Mouse (Mus musculus) heart, postnatal 36 days (tissue): ENCODE data around the gene Prkca. TPM values are rescaled to one million over a fixed set of nuclear protein-coding genes. Genes with fewer than 3 reads are reported as not detected.
A peak's percentile ranks its signal among the peaks of the same experiment; 100 is the strongest.

ENCODE experiments used
- DNase-seq, 2 experiments: peaks; one replicate each; pipeline ENCODE4 v3.0.0; 2021 to 2022
- intact Hi-C: fragments of 180-260 bp; cut with DNase I; formaldehyde crosslinking; loops from one replicate; pipeline ENCODE4 v1.15.1; 2025
- total RNA-seq, 2 experiments: library from RNA; stranded (reverse); gene quantifications; 2 replicates each; pipeline ENCODE4 v1.2.3; 2021

Prkca gene
- total RNA-seq, 2 experiments from 2014 or later: 33.6 to 41.0 TPM

GRCm38 (mm10) chr11:108039761-108040160 is 304.0 kb downstream of the Prkca start:
- DNase-seq: no peak
- intact Hi-C loops: no loop called here

- DNase-seq: no peak
- intact Hi-C loops: no loop called here
Measured at GRCm38 (mm10) chr11:108038989-108039388, 304.7 kb downstream of the Prkca start.

GRCm38 (mm10) chr11:108036339-108036738 is 307.4 kb downstream of the Prkca start:
- DNase-seq: no peak
- intact Hi-C loops: no loop called here

GRCm38 (mm10) chr11:108035761-108036160 is 308.0 kb downstream of the Prkca start:
- DNase-seq: no peak
- intact Hi-C loops: no loop called here

GRCm38 (mm10) chr11:108034376-108034775 is 309.4 kb downstream of the Prkca start:
- no peak for DNase-seq
- intact Hi-C loops: no loop called here

- intact Hi-C loops: no loop called here
- no peak for DNase-seq
Measured at GRCm38 (mm10) chr11:108032568-108032967, 311.2 kb downstream of the Prkca start.

GRCm38 (mm10) chr11:108030956-108031604 is 312.6 kb downstream of the Prkca start:
- DNase-seq: peak; percentile 57 to 64
- intact Hi-C loops: loop anchor here (1.0 kb wide), 2 partner anchors 97 to 347 kb away; no protein-coding TSS in a partner anchor

- no peak for DNase-seq
- intact Hi-C loops: no loop called here
Measured at GRCm38 (mm10) chr11:108029321-108029720, 314.4 kb downstream of the Prkca start.

- intact Hi-C loops: no loop called here
- peak; percentile 15 to 36 for DNase-seq
Measured at GRCm38 (mm10) chr11:108028398-108028797, 315.3 kb downstream of the Prkca start.

GRCm38 (mm10) chr11:108025726-108026425 is 317.9 kb downstream of the Prkca start:
- DNase-seq: peak; percentile 47 to 65
- intact Hi-C loops: loop anchor here (1.0 kb wide), 1 partner anchor 352 kb away; no protein-coding TSS in a partner anchor

- peak; percentile 25 to 41 for DNase-seq
- intact Hi-C loops: no loop called here
Measured at GRCm38 (mm10) chr11:108023188-108023587, 320.5 kb downstream of the Prkca start.

- intact Hi-C loops: no loop called here
- DNase-seq: no peak
Measured at GRCm38 (mm10) chr11:108020889-108021288, 322.8 kb downstream of the Prkca start.

GRCm38 (mm10) chr11:108015284-108015683 is 328.4 kb downstream of the Prkca start:
- intact Hi-C loops: no loop called here
- DNase-seq: no peak

GRCm38 (mm10) chr11:108013390-108013789 is 330.3 kb downstream of the Prkca start:
- no peak for DNase-seq
- intact Hi-C loops: no loop called here

- intact Hi-C loops: no loop called here
- no peak for DNase-seq
Measured at GRCm38 (mm10) chr11:108010465-108010864, 333.3 kb downstream of the Prkca start.

GRCm38 (mm10) chr11:107998891-107999290 is 344.8 kb downstream of the Prkca start:
- DNase-seq: no peak

GRCm38 (mm10) chr11:107996896-107997670 is 346.6 kb downstream of the Prkca start:
- no peak for DNase-seq
- intact Hi-C loops: no loop called here

More at GRCm38 (mm10) chr11:107998891-107999290, 344.8 kb downstream of the Prkca start:
- intact Hi-C loops: no loop called here

GRCm38 (mm10) chr11:107994487-107994886 is 349.2 kb downstream of the Prkca start:
- intact Hi-C loops: loop anchor here (1.0 kb wide), 1 partner anchor 130 kb away; no protein-coding TSS in a partner anchor
- peak; percentile 22 to 25 for DNase-seq

- DNase-seq: no peak
- intact Hi-C loops: loop anchor here (1.0 kb wide), 1 partner anchor 129 kb away; no protein-coding TSS in a partner anchor
Measured at GRCm38 (mm10) chr11:107993792-107994191, 349.9 kb downstream of the Prkca start.

GRCm38 (mm10) chr11:107992500-107992899 is 351.2 kb downstream of the Prkca start:
- intact Hi-C loops: no loop called here
- no peak for DNase-seq

- DNase-seq: no peak
- intact Hi-C loops: no loop called here
Measured at GRCm38 (mm10) chr11:107991990-107992389, 351.7 kb downstream of the Prkca start.
